Mouse (Mus musculus) small intestine, adult 2 months (tissue): Measurements from ENCODE around the gene Asic2.

Source experiments
- CTCF ChIP-seq: fragments of 200-500 bp; IDR thresholded peaks from 2 replicates; pipeline ENCODE4 v1.5.1; 2012; ENCODE audit warnings: low read depth, mild to moderate bottlenecking, control low read depth, inconsistent platforms, low read length, moderate library complexity, mixed read lengths; ENCODE audit not compliant: insufficient replicate concordance, insufficient read length; ENCODE audit errors: extremely low read depth
- POLR2A ChIP-seq: fragments of 200-500 bp; IDR thresholded peaks from 2 replicates; pipeline ENCODE4 v1.6.1; 2012; ENCODE audit warnings: low read depth, mild to moderate bottlenecking, control low read depth, inconsistent platforms, low read length, moderate library complexity

DNA sequence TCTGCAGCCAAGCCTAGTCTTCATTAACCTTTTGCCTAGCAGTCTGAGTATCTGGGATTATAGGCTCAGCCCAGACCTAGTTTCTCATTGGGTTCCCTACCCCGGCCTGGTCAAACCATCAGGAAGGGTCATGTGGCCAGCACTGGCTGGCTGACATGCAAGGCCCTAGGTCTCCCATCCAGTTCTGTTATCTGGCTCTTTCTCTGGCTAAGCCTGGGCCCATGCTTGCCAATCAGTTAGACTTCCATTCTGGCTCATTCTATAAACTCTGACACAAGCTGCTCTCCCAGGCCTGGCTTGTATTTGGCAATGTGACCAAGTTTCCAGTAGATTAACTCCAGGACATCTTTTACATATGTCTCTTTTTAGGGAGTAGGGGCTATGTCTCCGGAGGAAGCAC lies 187.7 kb downstream of the Asic2 start:
- TF ChIP-seq CTCF (no peak), POLR2A (no peak)
